Mouse (Mus musculus) olfactory bulb, adult 2 months (tissue): ENCODE measurements around the gene Zfp964. TPM values are rescaled to one million over a fixed set of nuclear protein-coding genes. Genes with fewer than 3 reads are reported as not detected.
"Not testable (repeated sequence)": the region's sequence is repeated elsewhere in the genome, so short reads cannot be mapped to it uniquely, and the experiment has no call there.

ENCODE experiments used
- H3K27ac ChIP-seq: fragments of 200-500 bp; 2 replicates; pipeline ENCODE4 v1.5.1; 2012; ENCODE audit warnings: low read depth, low read length; ENCODE audit not compliant: insufficient read depth
- H3K4me1 ChIP-seq: fragments of 200-500 bp; 2 replicates; pipeline ENCODE4 v1.6.1; 2012; ENCODE audit warnings: low read length; ENCODE audit not compliant: control insufficient read depth, insufficient read depth
- H3K4me3 ChIP-seq: fragments of 200-500 bp; 2 replicates; pipeline ENCODE4 v1.5.1; 2012; ENCODE audit warnings: mild to moderate bottlenecking, low read depth, low read length, moderate library complexity; ENCODE audit not compliant: insufficient read depth
- CTCF ChIP-seq: fragments of 200-500 bp; IDR thresholded peaks from 2 replicates; pipeline ENCODE4 v1.5.1; 2012; ENCODE audit warnings: low read depth, mild to moderate bottlenecking, low read length, moderate library complexity; ENCODE audit not compliant: insufficient read depth
- POLR2A ChIP-seq: fragments of 200-500 bp; IDR thresholded peaks from 2 replicates; pipeline ENCODE4 v1.6.1; 2012; ENCODE audit warnings: mild to moderate bottlenecking, low read depth, low read length, moderate library complexity; ENCODE audit not compliant: insufficient read depth
- WGBS: fragments of 180-500 bp; shearing (Covaris S2); methylation state at CpG from one replicate; pipeline ENCODE4 v1.1.7; 2018; 5-methylcytosine and 5-hydroxymethylcytosine counted together
- polyA plus RNA-seq: library from polyadenylated mRNA; stranded (reverse); fragments of >200 nt; gene quantifications from 2 replicates; pipeline ENCODE4 v1.2.4, GENCODE M21; 2012; ENCODE audit warnings: low replicate concordance; ENCODE audit not compliant: missing spikeins, insufficient read depth, insufficient read length

The Zfp964 gene
- polyA plus RNA-seq, result not detected in 2 replicates

- Histone ChIP-seq H3K4me1 (no peaks in the 10 kb centered on the region), H3K4me3 (peak within 1 kb of the TSS; percentile 80), H3K27ac (no peak within 1 kb of the TSS)
- TF ChIP-seq CTCF (no peak), POLR2A (peak; percentile 89)
- under 1% methylated on average over 55 of the region's 55 CpGs for WGBS
Observed at GRCm38 (mm10) chr8:69654358-69654981, at the start of gene Zfp964. Gene Zfp964 (plus strand): TSS chr8:69654479.

- WGBS, result 60% methylated on average over 2 of the region's 2 CpGs
- no peak overlapping the region for H3K4me3 ChIP-seq
- no peak overlapping the region for H3K27ac ChIP-seq
- TF ChIP-seq CTCF (no peak), POLR2A (no peak)
- H3K4me1 ChIP-seq, result peaks cover 7% of the 10 kb centered on the region
Observed at GRCm38 (mm10) chr8:69614687-69615086, 39.6 kb upstream of the Zfp964 start.

GRCm38 (mm10) chr8:69618078-69618477, 36.2 kb upstream of the Zfp964 start:
- Histone ChIP-seq H3K4me1 (peaks cover 9% of the 10 kb centered on the region), H3K4me3 (no peak overlapping the region), H3K27ac (no peak overlapping the region)
- WGBS, result 95% methylated on average over 1 of the region's 1 CpGs
- TF ChIP-seq CTCF (no peak), POLR2A (no peak)

GRCm38 (mm10) chr8:69625095-69625789, 29.0 kb upstream of the Zfp964 start, which contains the start of gene Zfp868:
Gene Zfp868 (minus strand): TSS chr8:69625548.
- Histone ChIP-seq H3K27ac (peak within 1 kb of the TSS; percentile 100), H3K4me3 (peak within 1 kb of the TSS; percentile 98), H3K4me1 (peaks cover 4% of the 10 kb centered on the region)
- TF ChIP-seq POLR2A (peak; percentile 79), CTCF (no peak)
- under 1% methylated on average over 41 of the region's 41 CpGs for WGBS

- peak overlapping the region; percentile 80; the same call in 1 of the 2 replicates for H3K4me3 ChIP-seq
- TF ChIP-seq POLR2A, result no peak
- no peak for TF ChIP-seq CTCF
- WGBS, result 32% methylated on average over 10 of the region's 10 CpGs
- no peaks in the 10 kb centered on the region for H3K4me1 ChIP-seq
- H3K27ac ChIP-seq, result no peak overlapping the region
Observed at GRCm38 (mm10) chr8:69653808-69654357, 396 bp upstream of the Zfp964 start.

- TF ChIP-seq POLR2A, result no peak
- no peak for TF ChIP-seq CTCF
- H3K4me1 ChIP-seq, result no peaks in the 10 kb centered on the region
- no peak overlapping the region for H3K27ac ChIP-seq
Observed at GRCm38 (mm10) chr8:69661294-69661693, 7.0 kb downstream of the Zfp964 start.

GRCm38 (mm10) chr8:69665051-69665450, 10.8 kb downstream of the Zfp964 start:
- 88% methylated on average over 2 of the region's 2 CpGs for WGBS
- not testable (repeated sequence) for H3K27ac ChIP-seq, H3K4me1 ChIP-seq, H3K4me3 ChIP-seq

More at GRCm38 (mm10) chr8:69661294-69661693, 7.0 kb downstream of the Zfp964 start:
- no peak overlapping the region for H3K4me3 ChIP-seq

GRCm38 (mm10) chr8:69701810-69702209, 47.5 kb downstream of the Zfp964 start:
- Histone ChIP-seq H3K4me3 (no peak overlapping the region), H3K4me1 (no peaks in the 10 kb centered on the region), H3K27ac (no peak overlapping the region)
- TF ChIP-seq CTCF, result no peak
- TF ChIP-seq POLR2A, result no peak
- WGBS, result 86% methylated on average over 6 of the region's 6 CpGs

GRCm38 (mm10) chr8:69710624-69711023, 56.3 kb downstream of the Zfp964 start, which contains the start of gene Zfp869:
Gene Zfp869 (minus strand): TSS chr8:69710724.
- H3K4me3 ChIP-seq, H3K27ac ChIP-seq: not testable (repeated sequence)
- H3K4me1 ChIP-seq, result peaks cover 11% of the 10 kb centered on the region
- WGBS, result 95% methylated on average over 10 of the region's 10 CpGs
